Mouse (Mus musculus) left cerebral cortex, postnatal 4 days (tissue): ENCODE measurements at regions not wholly inside any gene's neighbourhood (a gene's known extent, or its start where the extent isn't known, plus 50 kb on each side); places are given as distances from the start of the nearest gene placed in this dataset.
"Not testable (repeated sequence)": the region's sequence is repeated elsewhere in the genome, so short reads cannot be mapped to it uniquely, and the experiment has no call there.

ENCODE experiments used
- DNase-seq: peaks from one replicate; pipeline ENCODE4 v3.0.0-alpha.2; 2022
- intact Hi-C: fragments of 180-260 bp; cut with DNase I; formaldehyde crosslinking; loops from one replicate; pipeline ENCODE4 v1.15.1; 2025

DNA sequence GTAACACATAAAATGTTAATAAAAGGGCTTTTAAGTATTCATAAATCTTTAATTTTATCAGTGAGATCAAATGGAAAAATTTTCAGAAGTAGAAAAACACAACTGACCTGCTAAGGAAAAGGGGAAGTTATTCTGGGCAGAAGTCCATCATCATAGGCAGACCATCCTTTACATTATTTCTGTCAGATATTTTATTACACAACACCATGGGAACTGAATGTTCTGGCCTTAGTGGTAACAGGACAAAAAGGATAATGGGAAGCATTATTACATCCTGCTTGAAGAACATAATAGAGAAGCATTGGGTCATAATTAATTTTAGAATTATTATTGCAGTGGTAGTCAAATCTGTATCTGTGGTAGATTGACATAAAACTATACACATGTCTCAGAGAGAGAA, 603.5 kb upstream of the Gje1 start:
- intact Hi-C loops = no loop called here
- DNase-seq = no peak

DNA sequence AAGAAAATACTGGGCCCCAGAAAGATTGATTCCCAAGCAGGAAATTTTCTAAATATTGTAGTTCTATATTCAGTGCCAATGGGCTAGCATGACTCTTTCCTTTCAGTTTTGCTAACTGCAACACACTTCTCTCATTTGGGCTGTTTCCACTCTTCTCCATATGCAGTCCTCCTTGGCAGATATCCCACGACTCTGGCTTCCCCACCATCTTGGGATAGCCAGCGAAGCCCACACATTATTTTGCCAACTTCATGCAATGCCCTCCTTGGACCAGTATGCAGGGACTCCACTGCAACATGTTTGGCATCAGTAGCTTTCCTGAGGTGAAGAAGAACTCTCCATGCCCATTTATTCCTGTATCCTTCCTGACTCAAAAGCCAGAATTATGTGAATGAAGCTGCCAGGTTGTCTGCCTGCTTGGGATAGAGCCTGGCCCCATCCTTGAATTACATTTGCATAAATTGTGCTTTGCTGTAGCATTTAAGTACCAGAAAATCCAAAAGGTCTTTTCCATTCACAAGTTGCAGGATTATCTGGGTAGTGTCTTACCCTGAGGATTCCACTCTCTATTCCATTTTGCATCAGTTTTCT, 599.1 kb upstream of the Gje1 start:
- DNase-seq = no peak
- intact Hi-C loops = no loop called here

DNA sequence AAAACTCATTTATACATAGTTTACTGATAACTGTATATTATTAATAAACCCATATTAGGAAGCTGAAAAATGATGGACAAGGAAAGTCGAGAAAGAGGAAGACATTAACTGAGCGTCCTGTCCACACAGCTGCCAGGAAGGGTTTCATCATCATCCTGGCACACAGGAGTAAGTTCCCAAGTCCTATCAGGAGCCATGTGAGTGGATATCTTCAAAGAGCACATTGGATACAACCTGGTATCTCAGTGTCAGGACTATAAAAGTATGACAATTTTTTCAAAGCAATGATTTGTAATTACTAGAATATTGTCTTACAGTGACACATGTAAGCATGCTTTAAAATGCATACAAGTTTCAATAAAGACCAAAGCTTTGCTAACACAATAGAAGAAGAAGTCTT, 592.6 kb upstream of the Gje1 start:
- intact Hi-C loops = no loop called here
- no peak for DNase-seq

DNA sequence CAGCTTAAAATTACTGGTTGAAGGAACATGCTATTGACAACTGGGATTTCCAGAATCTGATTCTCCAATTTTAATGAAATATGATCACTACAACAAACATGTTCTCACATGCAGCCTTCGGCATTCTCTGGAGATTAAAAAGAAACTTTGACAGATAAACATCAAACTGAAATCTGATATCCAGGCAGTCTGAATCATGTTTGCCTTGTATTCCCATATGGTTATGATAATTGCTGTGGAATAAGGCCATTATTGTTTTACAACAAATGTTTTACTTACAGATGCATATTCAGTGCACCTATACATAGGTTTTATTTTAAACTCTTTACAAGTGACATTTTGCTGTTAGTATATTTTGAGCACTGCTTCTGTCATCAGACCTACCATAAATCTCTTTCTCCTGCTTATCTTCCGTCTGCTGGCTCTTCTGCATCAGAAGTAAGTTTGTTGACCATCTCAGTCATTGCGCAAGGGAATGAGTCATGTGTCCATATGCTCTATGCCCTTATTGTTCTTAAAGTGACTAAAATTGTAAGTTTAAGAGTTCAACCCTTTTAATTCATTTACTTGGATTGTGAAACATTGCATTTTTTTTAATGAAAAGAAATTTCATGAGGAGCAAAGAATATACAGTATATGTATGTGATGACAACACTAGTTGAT, 587.9 kb upstream of the Gje1 start:
- intact Hi-C loops = no loop called here
- no peak for DNase-seq

DNA sequence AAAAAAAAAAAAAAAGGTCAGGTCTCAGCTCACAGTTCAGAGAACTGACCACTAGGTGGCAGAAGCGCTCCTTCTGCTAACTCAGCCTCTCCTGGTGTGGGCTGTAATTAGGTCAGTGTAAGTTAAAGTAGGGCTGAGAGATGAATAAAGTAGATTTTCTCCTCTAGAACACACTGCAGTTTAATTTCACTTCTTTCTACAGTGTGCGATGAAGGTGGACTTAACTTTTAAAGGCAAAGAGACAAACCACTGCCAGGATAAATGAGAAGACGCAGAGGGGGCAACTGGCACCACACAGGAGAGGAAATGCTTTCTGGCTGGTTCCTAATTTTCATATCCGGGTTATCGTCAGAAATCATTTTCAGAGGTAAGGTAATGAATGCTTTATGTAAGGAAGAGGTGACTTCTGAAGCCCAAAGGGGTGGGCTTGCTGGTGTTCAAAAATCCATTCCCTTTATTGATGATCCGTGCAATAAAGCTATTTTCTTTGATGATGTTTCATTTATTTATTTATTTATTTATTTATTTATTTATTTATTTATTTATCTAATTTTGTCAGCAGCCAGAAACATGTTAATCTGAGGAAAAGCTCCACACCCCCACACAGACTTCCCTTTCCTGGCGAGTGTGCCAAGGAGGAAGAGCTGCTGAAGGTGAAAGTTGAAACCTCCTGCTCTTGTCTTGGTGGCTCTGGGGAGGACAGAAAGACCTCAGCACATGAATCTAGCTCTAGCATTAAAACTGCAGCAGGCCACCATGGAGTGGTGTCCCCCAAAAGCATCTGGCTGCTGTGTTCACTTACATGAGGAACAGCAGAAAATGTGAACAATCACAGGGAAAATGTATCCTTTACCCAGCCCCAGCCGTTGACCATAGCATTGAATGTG, 582.4 kb upstream of the Gje1 start:
- intact Hi-C loops = no loop called here
- peak; percentile 85 for DNase-seq

DNA sequence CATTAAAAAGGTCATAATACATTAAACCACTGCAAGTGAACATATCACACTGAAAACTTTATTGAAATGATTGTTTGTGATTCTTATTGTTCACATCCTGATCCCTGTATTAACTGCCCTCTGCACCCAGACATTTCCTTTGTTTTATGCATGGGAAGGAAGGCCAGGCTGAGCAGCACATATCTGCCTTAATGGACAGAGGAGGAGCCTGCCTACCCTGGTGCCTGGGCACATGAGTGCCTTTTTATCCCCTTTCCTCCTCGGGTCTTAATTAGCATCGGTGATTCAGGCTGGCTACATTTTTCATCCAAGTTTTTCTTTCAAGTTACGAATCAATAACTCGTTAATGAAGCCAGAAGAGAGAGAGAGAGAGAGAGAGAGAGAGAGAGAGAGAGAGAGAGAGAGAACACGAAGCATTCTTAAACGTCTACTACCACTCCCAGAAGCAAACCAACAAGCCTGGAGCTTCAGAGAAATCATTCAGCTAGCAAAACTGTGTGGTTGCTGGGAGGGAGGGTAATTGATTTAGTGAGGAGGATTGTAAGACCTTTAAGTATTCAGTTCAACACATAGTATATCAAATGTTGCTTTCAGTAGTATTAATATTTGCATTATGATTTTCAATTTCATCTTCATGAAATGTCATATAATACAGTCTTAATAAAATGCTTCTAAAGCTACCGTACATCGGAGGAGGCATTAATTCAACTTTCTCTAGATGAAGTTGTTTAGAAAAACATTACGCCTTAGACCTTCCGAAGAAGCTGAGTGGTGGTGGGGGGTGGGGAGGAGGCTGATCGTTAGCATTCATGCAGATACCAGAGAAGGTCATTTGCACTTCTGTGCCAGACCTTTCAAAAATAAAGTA, 581.6 kb upstream of the Gje1 start:
- no peak for DNase-seq
- intact Hi-C loops = no loop called here

DNA sequence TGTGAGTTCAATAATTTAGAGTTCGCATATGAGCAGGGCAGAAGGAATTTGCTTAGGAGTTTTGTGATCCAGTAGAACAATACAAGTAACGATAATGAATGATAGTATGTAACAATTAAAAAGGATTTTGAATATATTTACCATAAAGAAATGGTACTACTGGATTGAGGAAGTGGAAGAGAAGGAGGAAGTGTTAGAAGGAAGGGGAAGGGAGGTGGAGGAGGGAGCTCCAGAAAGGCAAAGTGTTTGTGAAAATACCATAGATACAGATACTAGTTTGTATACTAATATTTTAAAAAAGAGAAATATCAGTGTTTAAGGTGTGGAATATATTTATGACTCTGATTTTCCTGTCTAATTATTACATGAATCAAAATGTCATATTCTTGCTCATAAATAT, 579.2 kb upstream of the Gje1 start:
- DNase-seq = no peak
- intact Hi-C loops = no loop called here

DNA sequence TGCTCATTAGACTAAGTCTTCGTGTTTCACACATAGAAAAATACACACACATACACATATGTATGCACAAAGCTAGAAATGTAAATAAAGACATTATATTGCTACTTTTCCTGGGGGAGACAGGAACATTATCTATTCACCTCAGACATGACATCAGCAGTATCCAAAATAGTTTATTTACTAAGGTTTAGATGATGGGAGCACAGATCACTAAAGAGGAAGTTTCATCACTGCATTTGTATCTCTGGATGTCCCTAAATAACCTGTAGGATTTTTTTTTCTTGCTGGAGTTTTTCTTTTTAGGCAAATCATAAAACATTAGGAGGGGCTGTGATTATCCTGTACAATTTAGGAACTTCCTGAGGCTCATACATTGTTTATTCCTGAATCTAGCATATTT, 576.1 kb upstream of the Gje1 start:
- no peak for DNase-seq
- intact Hi-C loops = no loop called here

DNA sequence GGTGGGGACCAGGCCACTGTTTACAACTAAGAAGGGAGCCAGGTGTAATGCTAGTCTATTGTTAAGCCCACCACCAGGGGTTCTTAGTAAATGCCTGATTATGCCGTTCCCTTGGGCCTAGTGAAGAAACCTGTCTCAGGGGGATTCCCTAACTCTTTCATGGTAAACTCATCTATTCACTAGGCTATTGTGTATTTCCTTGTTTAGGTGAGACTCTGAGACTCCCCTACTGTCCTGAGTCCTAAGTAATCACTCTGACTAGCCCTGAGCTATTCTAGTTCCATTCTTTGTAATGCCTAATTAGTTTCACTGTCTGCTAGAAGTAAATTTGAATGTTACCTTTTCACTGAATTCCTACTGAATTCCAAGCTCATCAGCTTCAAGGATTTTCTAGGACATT, 545.3 kb upstream of the Gje1 start:
- DNase-seq, intact Hi-C loops: not testable (repeated sequence)

DNA sequence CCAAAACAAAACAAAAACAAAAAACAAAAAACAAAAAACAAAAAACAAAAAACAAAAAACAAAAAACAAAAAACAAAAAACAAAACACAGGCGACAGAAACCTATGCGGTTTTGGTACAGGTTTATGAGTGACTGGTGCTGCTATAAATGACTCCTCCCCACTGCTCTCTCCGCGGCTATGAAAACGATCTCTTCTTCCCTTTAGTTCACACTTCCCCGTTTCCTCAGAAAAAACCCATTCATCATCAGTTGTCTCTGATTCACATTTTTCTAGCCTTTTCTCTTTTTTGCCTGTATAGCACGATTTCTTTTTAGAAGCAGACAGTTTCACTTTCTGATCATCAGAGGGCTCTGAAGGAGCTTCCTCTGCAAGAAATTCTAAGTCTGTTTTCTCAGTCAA, 544.3 kb upstream of the Gje1 start:
- DNase-seq, intact Hi-C loops: not testable (repeated sequence)

DNA sequence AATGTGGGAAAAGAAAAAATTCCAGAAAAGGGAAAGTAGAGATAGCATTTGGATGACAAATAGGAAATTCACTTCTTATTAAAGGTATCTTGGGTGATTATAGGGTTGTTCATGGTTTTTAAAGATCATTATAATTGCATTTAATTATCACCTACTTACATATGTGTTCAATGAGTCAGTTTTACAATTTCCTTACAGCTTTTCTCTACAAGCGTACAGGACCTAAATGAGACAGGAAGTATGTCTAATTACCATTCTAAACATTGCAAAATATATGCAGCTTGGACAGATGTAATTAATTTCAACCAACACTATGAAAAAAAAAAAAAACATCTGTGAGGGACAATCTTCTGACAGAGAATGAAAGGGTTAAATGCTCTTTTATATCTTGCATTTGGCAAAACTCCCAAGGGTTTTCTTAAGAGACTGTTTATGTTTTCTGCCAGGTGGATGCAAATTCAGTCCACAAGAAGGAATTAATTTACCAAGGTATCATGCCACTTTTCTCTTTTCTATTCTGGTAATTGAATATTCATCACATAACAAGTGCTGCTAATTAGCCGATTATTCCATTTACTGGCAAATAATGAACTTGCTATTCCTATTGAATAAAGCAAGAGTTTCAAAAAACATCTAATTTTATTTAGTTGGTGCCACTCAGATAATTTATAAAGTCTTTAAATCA, 531.5 kb upstream of the Gje1 start:
- DNase-seq = no peak
- intact Hi-C loops = no loop called here

DNA sequence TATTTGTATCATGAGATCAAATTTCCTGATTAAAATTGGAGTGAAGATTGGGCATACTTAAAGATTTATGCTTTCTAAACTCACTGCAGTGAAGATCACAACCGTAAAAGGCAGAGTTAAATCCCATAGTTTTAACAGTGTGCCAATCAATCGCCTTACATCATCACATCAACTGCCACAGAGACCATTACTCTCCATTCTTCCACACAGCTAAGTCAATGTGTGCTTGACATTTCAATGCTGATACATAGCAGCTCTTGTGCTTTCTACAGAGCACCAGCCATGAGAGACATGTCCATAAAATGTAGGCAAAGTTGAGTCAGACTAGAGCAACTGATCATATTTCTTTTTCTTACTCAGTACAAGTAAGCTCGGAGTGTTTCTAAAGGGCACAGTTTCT, 530.9 kb upstream of the Gje1 start:
- intact Hi-C loops = no loop called here

DNA sequence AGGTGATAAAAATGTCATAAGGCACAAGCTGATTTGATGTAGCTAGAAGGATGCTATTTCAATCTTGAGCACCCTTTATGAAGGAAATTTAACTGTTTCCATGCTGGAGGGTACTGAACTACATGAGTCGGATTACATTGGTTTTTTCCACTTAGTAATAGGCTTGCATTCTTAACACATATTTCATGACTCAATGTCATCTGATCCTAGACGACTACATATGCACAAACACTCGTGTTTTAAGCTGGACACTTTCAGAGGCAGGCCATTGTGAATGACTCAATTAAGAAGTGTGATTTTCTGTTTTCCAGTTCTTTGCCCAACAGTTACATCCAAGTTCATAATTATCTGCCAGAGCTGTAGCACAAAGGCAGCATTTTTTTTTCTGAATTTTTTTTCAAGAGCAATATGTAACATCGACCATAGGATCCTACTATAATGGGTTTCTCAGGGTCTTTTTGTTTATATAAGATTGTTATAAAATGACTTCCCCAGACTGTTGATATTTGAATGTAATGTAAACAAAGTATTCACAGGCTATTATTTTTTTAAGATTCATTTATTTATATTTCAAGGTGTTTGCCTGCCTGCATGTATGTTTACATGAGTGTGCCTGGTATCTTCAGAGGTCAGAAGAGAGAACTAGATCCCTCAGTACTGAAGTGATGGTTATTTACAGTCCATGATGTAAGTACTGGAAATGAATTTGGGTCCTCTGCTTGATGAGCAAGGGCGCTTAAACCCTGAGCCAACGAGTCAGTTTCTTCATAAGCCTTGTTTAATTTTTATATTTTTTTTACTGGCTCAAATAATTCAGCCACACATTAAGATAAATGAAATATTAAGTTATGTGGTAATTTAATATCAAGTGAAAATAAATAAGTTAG, 526.6 kb upstream of the Gje1 start:
- intact Hi-C loops = no loop called here
- DNase-seq = no peak

More for the DNA sequence above, 530.9 kb upstream of the Gje1 start:
- no peak for DNase-seq

DNA sequence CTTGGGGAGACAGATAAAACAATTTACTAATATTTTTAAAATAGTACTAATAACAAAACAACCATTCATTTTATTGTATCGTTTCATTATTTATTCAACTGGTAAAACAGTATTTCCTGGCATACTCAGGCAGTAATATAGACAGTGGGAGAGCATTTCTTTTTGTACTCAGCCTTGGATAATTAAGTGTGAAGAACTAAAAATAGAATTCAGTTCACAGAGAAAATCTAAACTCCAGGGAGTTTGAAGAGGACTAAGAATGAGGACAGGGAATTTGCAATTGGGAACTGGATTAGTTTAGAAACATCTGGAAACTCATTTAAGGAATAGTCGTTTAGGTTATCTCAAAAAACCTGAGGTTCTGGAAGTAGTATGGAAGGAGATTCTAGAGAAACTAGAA, 525.4 kb upstream of the Gje1 start:
- no peak for DNase-seq
- intact Hi-C loops = no loop called here

DNA sequence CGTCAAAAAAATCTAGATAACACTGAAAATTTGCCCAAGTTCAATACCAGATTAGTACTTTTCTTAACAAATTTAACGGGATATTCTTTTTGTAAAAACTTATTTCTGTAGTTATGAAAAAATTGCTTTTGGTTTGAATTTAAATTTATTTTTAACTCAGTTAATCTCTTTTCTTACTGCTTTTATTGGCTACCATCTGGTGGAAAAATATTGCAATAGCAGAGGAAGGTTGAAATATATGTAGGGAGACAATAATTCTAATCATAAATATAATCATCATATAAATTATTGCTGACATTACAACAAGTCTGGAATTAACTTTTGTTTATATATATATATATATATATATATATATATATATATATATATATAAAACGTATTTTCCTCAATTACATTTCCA, 500.9 kb upstream of the Gje1 start:
- intact Hi-C loops = no loop called here
- DNase-seq = no peak

DNA sequence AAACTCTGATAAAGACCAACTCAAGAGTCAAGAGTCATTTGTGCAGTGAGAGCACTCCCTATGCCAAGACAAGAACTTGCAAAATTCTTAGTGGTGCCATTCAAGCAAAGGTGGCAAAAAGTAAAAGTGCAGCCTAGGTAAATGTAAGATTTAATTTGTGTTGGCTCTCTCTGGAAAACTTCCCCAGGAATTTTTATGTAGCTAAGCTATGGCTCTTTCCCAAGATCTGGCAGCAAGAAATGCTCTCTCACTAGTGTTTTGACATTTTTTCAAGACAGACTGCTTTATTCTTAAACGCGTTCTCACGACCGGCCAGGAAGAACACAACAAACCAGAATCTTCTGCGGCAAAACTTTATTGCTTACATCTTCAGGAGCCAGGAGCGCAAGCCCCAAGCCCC, 461.6 kb upstream of the Gje1 start:
- intact Hi-C loops = no loop called here
- no peak for DNase-seq

DNA sequence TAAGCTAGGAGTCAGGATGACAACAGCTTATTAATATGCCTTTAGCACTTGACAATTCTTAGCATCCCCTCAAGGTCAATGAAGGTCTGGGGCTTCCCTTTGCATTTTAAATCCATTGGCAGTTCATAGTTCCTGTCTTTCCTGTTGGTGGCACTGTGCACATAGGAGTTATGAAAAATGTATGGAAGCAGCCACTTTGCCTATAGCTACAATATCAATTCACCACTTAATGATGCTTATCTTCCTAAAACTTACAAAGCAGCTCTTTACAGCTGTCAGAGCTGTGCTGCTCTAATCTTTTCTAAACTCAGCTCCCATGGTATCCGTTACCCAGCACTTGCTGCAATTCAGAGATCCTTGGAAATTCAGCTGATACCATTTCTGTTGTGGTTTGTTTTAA, 456.4 kb upstream of the Gje1 start:
- no peak for DNase-seq

DNA sequence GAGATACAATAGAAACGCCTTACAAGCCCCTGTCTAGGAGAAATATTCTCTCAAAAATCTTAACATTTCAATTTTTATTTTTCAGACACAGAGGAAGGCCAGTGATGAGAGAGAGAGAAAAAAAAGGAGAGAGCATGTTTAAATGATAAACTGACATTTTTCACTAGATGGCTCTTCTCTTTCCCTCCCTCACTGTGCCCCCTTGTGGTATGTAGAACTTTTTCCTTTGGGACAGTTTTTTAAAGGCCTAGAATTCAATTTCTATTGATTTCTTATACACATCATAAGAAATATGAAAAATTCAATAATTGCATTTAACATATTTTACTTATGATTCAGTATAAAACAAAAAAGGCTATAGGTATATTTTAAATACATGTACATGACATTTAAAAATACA, 454.5 kb upstream of the Gje1 start:
- no peak for DNase-seq
- intact Hi-C loops = loop anchor here (1.0 kb wide), 1 partner anchor 437 kb away; no protein-coding TSS in a partner anchor

More for the DNA sequence above, 456.4 kb upstream of the Gje1 start:
- intact Hi-C loops = no loop called here

DNA sequence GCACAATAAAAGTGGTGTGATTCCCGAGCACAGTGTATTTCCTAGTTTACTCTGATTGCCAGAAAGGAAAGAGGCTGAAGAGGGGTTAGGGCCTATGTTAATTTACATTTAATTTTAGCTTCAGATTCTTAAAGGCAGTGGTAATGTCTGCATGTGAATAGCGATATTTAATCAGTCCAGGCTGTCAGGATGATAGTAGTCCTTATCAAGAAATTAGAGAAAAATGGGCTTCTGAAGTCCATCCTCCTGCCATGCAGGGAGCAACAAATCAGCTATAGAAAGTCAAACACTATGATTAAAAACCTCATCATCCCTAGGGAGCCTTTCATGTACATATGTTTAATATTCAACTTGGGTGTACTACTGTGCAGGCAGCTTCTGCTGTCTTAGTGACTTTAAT, 422.7 kb upstream of the Gje1 start:
- intact Hi-C loops = no loop called here
- DNase-seq = no peak
